Mouse (Mus musculus) bone marrow, adult 2 months (tissue): ENCODE data around the gene Ccr3.

Experiments used
- CTCF ChIP-seq: fragments of 200-500 bp; IDR thresholded peaks from 2 replicates; pipeline ENCODE4 v1.5.1; 2011; ENCODE audit warnings: low read length, control low read depth; ENCODE audit not compliant: control insufficient read depth, insufficient read depth
- POLR2A ChIP-seq: fragments of 200-500 bp; IDR thresholded peaks from 2 replicates; pipeline ENCODE4 v1.6.1; 2011; ENCODE audit warnings: low read depth, mild to moderate bottlenecking, control low read depth, low read length, borderline replicate concordance; ENCODE audit not compliant: control insufficient read depth

GRCm38 (mm10) chr9:124014985-124015652 lies 6.7 kb upstream of the Ccr3 start:
- TF ChIP-seq POLR2A (no peak), CTCF (no peak)
